Mouse (Mus musculus): ENCODE data around the gene Slc26a5.

GRCm38 (mm10) chr5:21813994-21814393 lies 51.4 kb downstream of the Slc26a5 start:
- peak; percentile 50 for TF ChIP-seq CTCF (IDR thresholded peaks at IDR 0.05; ENCODE audit: low read depth)
- no peak for TF ChIP-seq EP300 (IDR thresholded peaks at IDR 0.05; ENCODE audit: low read depth)
